Mouse (Mus musculus) embryonic facial prominence, embryonic 12.5 days (tissue): ENCODE measurements around the gene Atg9b. TPM values are rescaled to one million over a fixed set of nuclear protein-coding genes. Genes with fewer than 3 reads are reported as not detected.

ENCODE experiments used
- ATAC-seq: fragments of 200-750 bp; cut with Nextera tagmentation; 2 replicates; pipeline ENCODE4 v1.8.0; 2017; ENCODE audit not compliant: insufficient number of reproducible peaks, insufficient read depth, low FRiP score, low TSS enrichment
- H3K27ac ChIP-seq: fragments of 300-500 bp; sonication (generic); 2 replicates; pipeline ENCODE4 v1.5.1; 2016; ENCODE audit warnings: mild to moderate bottlenecking
- H3K27me3 ChIP-seq: fragments of 300-500 bp; sonication (generic); 2 replicates; pipeline ENCODE4 v1.6.1; 2016; ENCODE audit warnings: mild to moderate bottlenecking, moderate library complexity
- H3K36me3 ChIP-seq: fragments of 300-500 bp; sonication (generic); 2 replicates; pipeline ENCODE4 v1.6.1; 2016; ENCODE audit warnings: mild to moderate bottlenecking
- H3K4me1 ChIP-seq: fragments of 300-500 bp; sonication (generic); 2 replicates; pipeline ENCODE4 v1.6.1; 2016
- H3K4me2 ChIP-seq: fragments of 300-500 bp; sonication (generic); replicated peaks from 2 replicates; pipeline ENCODE4 v1.6.1; 2016; ENCODE audit warnings: mild to moderate bottlenecking, moderate library complexity
- H3K4me3 ChIP-seq: fragments of 300-500 bp; sonication (generic); 2 replicates; pipeline ENCODE4 v1.5.1; 2016; ENCODE audit warnings: mild to moderate bottlenecking
- H3K9ac ChIP-seq: fragments of 300-500 bp; sonication (generic); 2 replicates; pipeline ENCODE4 v1.6.1; 2016; ENCODE audit warnings: mild to moderate bottlenecking, moderate library complexity
- H3K9me3 ChIP-seq: fragments of 300-500 bp; sonication (generic); 2 replicates; pipeline ENCODE4 v1.6.1; 2016; ENCODE audit warnings: mild to moderate bottlenecking, moderate library complexity
- WGBS: fragments of 180-500 bp; shearing (Covaris S2); methylation state at CpG from one replicate; pipeline ENCODE4 v1.1.7; 2016; 5-methylcytosine and 5-hydroxymethylcytosine counted together
- polyA plus RNA-seq: library from polyadenylated mRNA; unstranded; fragments of >200 nt; fragmentation: Nextera tagmentation; extraction: Ambion mirVana; gene quantifications from 2 replicates; pipeline ENCODE4 v1.2.1, GENCODE M21; 2016

Atg9b gene
- polyA plus RNA-seq, 1 experiment from 2014 or later: 0.47 TPM

- peak overlapping the region; percentile 24 for H3K27ac ChIP-seq
- peaks cover 44% of the 10 kb centered on the region for H3K27me3 ChIP-seq
- no peaks in the 10 kb centered on the region for H3K36me3 ChIP-seq
- H3K4me1 ChIP-seq: peaks cover 20% of the 10 kb centered on the region
- peak; percentile 54 for ATAC-seq
- WGBS: 19% methylated on average over 12 of the region's 12 CpGs
- H3K9ac ChIP-seq: no peak overlapping the region
- no peaks in the 10 kb centered on the region for H3K9me3 ChIP-seq
- no peak overlapping the region for H3K4me3 ChIP-seq
- 0 out of 2 replicates have a peak overlapping the region, but pooled peaks have one; percentile 1 for H3K4me2 ChIP-seq
These were observed 47.4 kb downstream of the Atg9b start for GRCm38 (mm10) chr5:24344477-24345051.

DNA sequence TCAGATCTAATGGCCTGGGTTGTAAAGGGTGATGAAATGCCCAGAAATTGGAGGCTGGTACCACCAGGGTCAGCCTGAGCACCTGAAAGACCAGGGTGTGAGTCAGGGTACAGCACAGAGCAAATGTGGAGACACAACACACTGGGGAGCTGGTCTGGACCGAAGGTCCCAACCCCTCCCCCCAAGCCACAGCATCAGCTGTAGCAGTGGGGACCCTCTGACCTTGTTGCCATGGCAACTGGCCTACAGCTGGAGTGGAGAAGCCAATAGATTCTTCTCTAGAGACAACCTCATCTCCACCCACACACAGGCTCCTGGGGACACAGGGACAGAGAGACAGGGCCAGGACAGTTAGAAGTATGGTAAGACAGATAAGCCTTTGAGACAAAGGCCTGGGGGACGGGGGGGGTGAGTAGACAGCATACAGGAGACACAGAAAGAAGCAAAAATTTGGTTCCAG, 47.9 kb downstream of the Atg9b start:
- peaks cover 20% of the 10 kb centered on the region for H3K4me1 ChIP-seq
- H3K27me3 ChIP-seq: peaks cover 39% of the 10 kb centered on the region
- WGBS: 13% methylated on average over 2 of the region's 2 CpGs
- peak overlapping the region; percentile 24 for H3K27ac ChIP-seq
- no peaks in the 10 kb centered on the region for H3K9me3 ChIP-seq
- no peak overlapping the region for H3K4me3 ChIP-seq
- ATAC-seq: no peak
- 0 out of 2 replicates have a peak overlapping the region, but pooled peaks have one; percentile 1 for H3K4me2 ChIP-seq
- no peak overlapping the region for H3K9ac ChIP-seq
- no peaks in the 10 kb centered on the region for H3K36me3 ChIP-seq

DNA sequence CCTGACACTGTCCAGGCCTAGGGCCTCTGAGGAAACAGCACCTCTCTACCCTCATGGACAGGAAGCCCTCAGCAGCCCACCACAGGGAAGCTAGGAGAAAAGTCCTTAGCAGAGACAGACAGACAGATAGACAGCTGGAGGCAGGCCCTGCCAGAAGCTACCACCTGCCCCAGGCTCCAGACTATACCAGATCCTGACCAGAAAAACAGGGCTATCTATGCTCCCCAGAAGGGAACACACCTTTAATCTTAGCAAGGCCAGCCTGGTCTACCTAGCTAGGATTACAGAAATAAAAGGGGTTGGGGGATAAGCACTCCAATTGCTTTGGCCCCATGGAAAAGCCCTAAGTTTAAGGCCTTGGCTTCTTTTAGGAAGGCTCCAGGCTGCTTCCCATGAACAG, 48.6 kb downstream of the Atg9b start:
- no peak overlapping the region for H3K4me3 ChIP-seq

DNA sequence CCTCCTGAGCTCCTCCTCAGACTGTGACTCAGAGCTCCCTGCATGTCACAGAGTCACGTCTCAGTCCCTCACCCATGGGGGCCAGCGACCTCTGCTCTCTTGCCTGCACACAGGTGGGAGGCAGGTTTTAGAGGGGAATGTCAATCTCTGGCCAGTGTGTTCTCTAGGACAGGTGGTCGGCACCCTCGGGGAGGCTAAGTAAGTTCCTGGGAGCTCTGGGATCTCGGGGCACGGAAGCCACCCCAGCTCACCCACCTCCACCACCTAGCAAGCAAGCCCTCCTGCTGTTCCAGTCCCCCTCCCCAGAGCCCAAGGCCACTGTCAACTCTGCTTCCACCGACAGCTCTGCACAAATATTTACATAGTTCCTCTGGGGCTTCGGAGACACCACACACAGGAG, 49.0 kb downstream of the Atg9b start:
- H3K4me1 ChIP-seq: peaks cover 16% of the 10 kb centered on the region
- WGBS: 45% methylated on average over 8 of the region's 8 CpGs

More for the DNA sequence above, 48.6 kb downstream of the Atg9b start:
- Histone ChIP-seq H3K27ac (no peak overlapping the region), H3K4me2 (no peak overlapping the region), H3K27me3 (peaks cover 33% of the 10 kb centered on the region), H3K9me3 (no peaks in the 10 kb centered on the region), H3K36me3 (no peaks in the 10 kb centered on the region), H3K4me1 (peaks cover 15% of the 10 kb centered on the region), H3K9ac (no peak overlapping the region)
- no peak for ATAC-seq

GRCm38 (mm10) chr5:24342205-24342963, 49.6 kb downstream of the Atg9b start:
- H3K4me3 ChIP-seq: no peak overlapping the region
- H3K36me3 ChIP-seq: no peaks in the 10 kb centered on the region
- no peak overlapping the region for H3K9ac ChIP-seq
- 77% methylated on average over 14 of the region's 14 CpGs for WGBS
- H3K27ac ChIP-seq: no peak overlapping the region
- no peak for ATAC-seq
- H3K4me2 ChIP-seq: no peak overlapping the region
- H3K4me1 ChIP-seq: peaks cover 21% of the 10 kb centered on the region
- no peaks in the 10 kb centered on the region for H3K9me3 ChIP-seq
- H3K27me3 ChIP-seq: peaks cover 23% of the 10 kb centered on the region

More for the DNA sequence above, 49.0 kb downstream of the Atg9b start:
- no peaks in the 10 kb centered on the region for H3K9me3 ChIP-seq
- H3K27me3 ChIP-seq: peaks cover 28% of the 10 kb centered on the region
- no peaks in the 10 kb centered on the region for H3K36me3 ChIP-seq
- H3K4me3 ChIP-seq: no peak overlapping the region
- H3K9ac ChIP-seq: no peak overlapping the region
- ATAC-seq: no peak
- no peak overlapping the region for H3K4me2 ChIP-seq
- no peak overlapping the region for H3K27ac ChIP-seq

GRCm38 (mm10) chr5:24337821-24338220, 54.1 kb downstream of the Atg9b start:
- Histone ChIP-seq H3K4me2 (no peak overlapping the region), H3K27ac (no peak overlapping the region), H3K4me3 (no peak overlapping the region), H3K27me3 (0 out of 2 replicates have a peak, but pooled peaks cover 4% of the 10 kb centered on the region), H3K9me3 (no peaks in the 10 kb centered on the region), H3K4me1 (peaks cover 18% of the 10 kb centered on the region; the same call in 1 of the 2 replicates), H3K36me3 (no peaks in the 10 kb centered on the region), H3K9ac (0 out of 2 replicates have a peak overlapping the region, but pooled peaks have one; percentile 5)
- no peak for ATAC-seq
- WGBS: 61% methylated on average over 2 of the region's 2 CpGs

DNA sequence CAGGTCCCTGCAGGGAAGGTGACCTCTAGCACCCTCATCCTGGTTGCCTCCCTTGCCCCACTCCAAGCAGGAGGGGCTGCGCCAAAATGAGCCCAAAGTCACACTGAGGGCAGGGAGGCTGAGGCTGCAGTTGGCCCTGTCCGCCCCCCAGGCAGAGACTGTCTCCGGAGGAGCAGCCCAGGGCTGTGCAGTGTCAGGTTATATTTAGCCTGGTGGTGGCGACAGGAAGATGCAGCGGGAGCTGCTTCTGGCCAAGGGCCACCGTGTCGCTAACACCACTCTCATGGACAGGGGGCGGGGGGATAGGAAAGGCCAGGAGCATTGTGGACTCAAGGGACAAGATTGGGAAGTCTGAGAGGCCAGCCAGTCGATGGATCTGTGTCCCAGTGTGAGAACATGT, 54.6 kb downstream of the Atg9b start:
- 0 out of 2 replicates have a peak, but pooled peaks cover 4% of the 10 kb centered on the region for H3K27me3 ChIP-seq
- 22% methylated on average over 9 of the region's 9 CpGs for WGBS
- no peak overlapping the region for H3K4me3 ChIP-seq
- H3K9me3 ChIP-seq: no peaks in the 10 kb centered on the region
- ATAC-seq: no peak
- 0 out of 2 replicates have a peak overlapping the region, but pooled peaks have one; percentile 13 for H3K27ac ChIP-seq
- no peak overlapping the region for H3K4me2 ChIP-seq
- no peaks in the 10 kb centered on the region for H3K36me3 ChIP-seq
- H3K9ac ChIP-seq: no peak overlapping the region
- peaks cover 18% of the 10 kb centered on the region; the same call in 1 of the 2 replicates for H3K4me1 ChIP-seq

DNA sequence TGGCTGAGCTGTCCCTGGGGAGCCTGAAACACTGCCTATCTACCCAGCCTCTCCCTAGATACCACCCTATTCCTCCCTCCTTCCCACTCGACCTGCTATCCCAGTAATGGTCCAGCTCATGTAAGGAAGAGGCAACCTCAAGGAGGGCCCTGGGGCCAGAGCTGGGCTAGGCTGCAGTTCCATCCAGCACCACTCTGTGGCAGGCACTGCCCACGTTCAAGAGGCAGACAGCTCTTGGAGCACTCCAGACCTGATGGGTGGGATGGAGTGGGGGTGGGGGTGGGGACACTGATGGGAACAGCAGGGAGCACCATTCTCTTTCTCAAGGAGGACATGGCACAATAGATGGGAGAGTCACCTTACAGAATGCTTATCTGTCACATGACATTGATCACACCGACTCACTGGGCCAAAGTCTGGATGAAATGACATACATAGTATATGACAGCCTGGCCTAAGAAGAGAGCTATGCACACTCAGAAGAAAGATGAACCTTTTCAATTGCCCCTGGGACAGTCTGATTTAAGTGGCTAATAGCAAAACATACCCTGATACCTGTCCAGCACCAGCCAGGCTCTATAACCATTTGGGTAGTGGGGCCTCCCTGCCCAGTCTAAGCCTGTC, 55.9 kb downstream of the Atg9b start:
- Histone ChIP-seq H3K4me1 (peaks cover 18% of the 10 kb centered on the region; the same call in 1 of the 2 replicates), H3K27me3 (0 out of 2 replicates have a peak, but pooled peaks cover 4% of the 10 kb centered on the region), H3K9ac (no peak overlapping the region), H3K4me2 (no peak overlapping the region), H3K27ac (no peak overlapping the region), H3K4me3 (no peak overlapping the region), H3K36me3 (no peaks in the 10 kb centered on the region), H3K9me3 (no peaks in the 10 kb centered on the region)
- WGBS: 20% methylated on average over 3 of the region's 3 CpGs
- peak; percentile 70 for ATAC-seq

DNA sequence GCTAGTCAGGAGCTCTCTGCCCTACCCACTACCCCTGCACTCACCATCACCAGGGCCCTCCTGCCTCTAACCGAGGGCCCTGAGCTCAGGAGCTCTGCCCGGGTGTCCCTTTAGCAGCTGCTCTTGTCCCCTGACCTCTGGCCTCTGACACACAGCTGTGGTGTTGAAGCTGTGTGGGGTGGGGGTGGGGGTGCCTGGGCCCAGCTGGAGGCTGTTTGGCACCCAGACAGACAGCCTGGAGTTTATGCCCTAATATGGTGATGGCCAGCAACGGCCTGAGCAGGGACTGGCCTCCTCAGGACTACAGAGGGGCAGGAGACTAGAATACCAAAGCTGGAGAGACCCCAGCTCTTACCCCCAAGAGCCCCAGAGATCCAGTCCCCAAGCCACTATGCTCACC, 57.2 kb downstream of the Atg9b start:
- no peak overlapping the region for H3K4me2 ChIP-seq
- H3K4me1 ChIP-seq: peaks cover 18% of the 10 kb centered on the region; the same call in 1 of the 2 replicates
- H3K9ac ChIP-seq: no peak overlapping the region
- no peak overlapping the region for H3K4me3 ChIP-seq
- H3K27me3 ChIP-seq: 0 out of 2 replicates have a peak, but pooled peaks cover 4% of the 10 kb centered on the region
- ATAC-seq: no peak
- H3K9me3 ChIP-seq: no peaks in the 10 kb centered on the region
- WGBS: 15% methylated on average over 3 of the region's 3 CpGs
- no peak overlapping the region for H3K27ac ChIP-seq
- no peaks in the 10 kb centered on the region for H3K36me3 ChIP-seq
